Mouse (Mus musculus): ENCODE data around the gene Ctla2b. TPM values are rescaled to one million over a fixed set of nuclear protein-coding genes. Genes with fewer than 3 reads are reported as not detected.
"Not testable (repeated sequence)": the region's sequence is repeated elsewhere in the genome, so short reads cannot be mapped to it uniquely, and the experiment has no call there.

The Ctla2b gene
- 4.4 and 5.2 TPM in 2 replicates for polyA plus RNA-seq (2014; fragmentation: Nextera tagmentation; extraction: Ambion mirVana)

GRCm38 (mm10) chr13:60897328-60897727, at the start of gene Ctla2b:
TSS of gene Ctla2b (minus strand) at chr13:60897447.
- ATAC-seq (ENCODE audit: low FRiP score, low TSS enrichment), result 0 out of 2 replicates have a peak, but pooled peaks have one; percentile 35
- Histone ChIP-seq H3K4me1 (ENCODE audit: control insufficient read depth, insufficient read depth, low read length) (no peaks in the 10 kb centered on the region), H3K27me3 (ENCODE audit: control insufficient read depth, insufficient read depth, low read length) (no peaks in the 10 kb centered on the region), H3K9ac (ENCODE audit: low read depth, low read length) (no peak within 1 kb of the TSS), H3K4me2 (replicated peaks; ENCODE audit: low read depth, low read length) (no peak within 1 kb of the TSS), H3K36me3 (ENCODE audit: control insufficient read depth, insufficient read depth, low read length) (no peaks in the 10 kb centered on the region), H3K4me3 (ENCODE audit: low read length) (no peak within 1 kb of the TSS), H3K27ac (ENCODE audit: low read depth, low read length) (no peak within 1 kb of the TSS), H3K9me3 (ENCODE audit: control insufficient read depth, low read length) (no peaks in the 10 kb centered on the region)
- 75% methylated on average over 3 of the region's 3 CpGs for WGBS

GRCm38 (mm10) chr13:60941884-60942283, 44.6 kb upstream of the Ctla2b start, which contains the start of gene Tpbpa:
TSS of gene Tpbpa (minus strand) at chr13:60941984.
- H3K9me3 ChIP-seq (ENCODE audit: control insufficient read depth, low read length); H3K4me1 ChIP-seq (ENCODE audit: control insufficient read depth, insufficient read depth, low read length); H3K4me2 ChIP-seq (replicated peaks; ENCODE audit: low read depth, low read length); H3K27me3 ChIP-seq (ENCODE audit: control insufficient read depth, insufficient read depth, low read length); H3K27ac ChIP-seq (ENCODE audit: low read depth, low read length); H3K4me3 ChIP-seq (ENCODE audit: low read length); H3K9ac ChIP-seq (ENCODE audit: low read depth, low read length); H3K36me3 ChIP-seq (ENCODE audit: control insufficient read depth, insufficient read depth, low read length); ATAC-seq (ENCODE audit: low FRiP score, low TSS enrichment): not testable (repeated sequence)
- 83% methylated on average over 3 of the region's 3 CpGs for WGBS

- Histone ChIP-seq H3K4me3 (ENCODE audit: low read length) (no peak within 1 kb of the TSS), H3K36me3 (ENCODE audit: control insufficient read depth, insufficient read depth, low read length) (no peaks in the 10 kb centered on the region), H3K9ac (ENCODE audit: low read depth, low read length) (no peak within 1 kb of the TSS), H3K9me3 (ENCODE audit: control insufficient read depth, low read length) (no peaks in the 10 kb centered on the region), H3K4me1 (ENCODE audit: control insufficient read depth, insufficient read depth, low read length) (no peaks in the 10 kb centered on the region), H3K4me2 (replicated peaks; ENCODE audit: low read depth, low read length) (no peak within 1 kb of the TSS), H3K27ac (ENCODE audit: low read depth, low read length) (no peak within 1 kb of the TSS), H3K27me3 (ENCODE audit: control insufficient read depth, insufficient read depth, low read length) (no peaks in the 10 kb centered on the region)
- WGBS, result 65% methylated on average over 5 of the region's 5 CpGs
- peak; percentile 28; the same call in 1 of the 2 replicates for ATAC-seq (ENCODE audit: low FRiP score, low TSS enrichment)
Measured at GRCm38 (mm10) chr13:60936500-60936901, 39.3 kb upstream of the Ctla2b start, which contains the start of the genes Gm49391 and Ctla2a. TSS of gene Gm49391 (minus strand) at chr13:60936571. TSS of gene Ctla2a (minus strand) at chr13:60936625.

GRCm38 (mm10) chr13:60935490-60935889, 38.2 kb upstream of the Ctla2b start, which contains the start of gene Gm49393:
TSS of gene Gm49393 (minus strand) at chr13:60935590.
- not testable (repeated sequence) for H3K27me3 ChIP-seq (ENCODE audit: control insufficient read depth, insufficient read depth, low read length); H3K9me3 ChIP-seq (ENCODE audit: control insufficient read depth, low read length); H3K27ac ChIP-seq (ENCODE audit: low read depth, low read length); H3K4me2 ChIP-seq (replicated peaks; ENCODE audit: low read depth, low read length); ATAC-seq (ENCODE audit: low FRiP score, low TSS enrichment); H3K4me3 ChIP-seq (ENCODE audit: low read length); H3K4me1 ChIP-seq (ENCODE audit: control insufficient read depth, insufficient read depth, low read length); H3K9ac ChIP-seq (ENCODE audit: low read depth, low read length); H3K36me3 ChIP-seq (ENCODE audit: control insufficient read depth, insufficient read depth, low read length)
- whole genome bisulfite sequencing, result 85% methylated on average over 2 of the region's 2 CpGs

- H3K27me3 ChIP-seq (ENCODE audit: control insufficient read depth, insufficient read depth, low read length); H3K9me3 ChIP-seq (ENCODE audit: control insufficient read depth, low read length); ATAC-seq (ENCODE audit: low FRiP score, low TSS enrichment); H3K4me2 ChIP-seq (replicated peaks; ENCODE audit: low read depth, low read length); H3K27ac ChIP-seq (ENCODE audit: low read depth, low read length); H3K9ac ChIP-seq (ENCODE audit: low read depth, low read length); H3K4me1 ChIP-seq (ENCODE audit: control insufficient read depth, insufficient read depth, low read length); H3K4me3 ChIP-seq (ENCODE audit: low read length); H3K36me3 ChIP-seq (ENCODE audit: control insufficient read depth, insufficient read depth, low read length): not testable (repeated sequence)
- WGBS, result 93% methylated on average over 2 of the region's 2 CpGs
Measured at GRCm38 (mm10) chr13:60904780-60905179, 7.5 kb upstream of the Ctla2b start, which contains the start of gene Tpbpb. TSS of gene Tpbpb (minus strand) at chr13:60904880.

GRCm38 (mm10) chr13:60896794-60897193, 453 bp downstream of the Ctla2b start, which contains the start of gene Gm49392:
TSS of gene Gm49392 (minus strand) at chr13:60896894.
- not testable (repeated sequence) for H3K4me2 ChIP-seq (replicated peaks; ENCODE audit: low read depth, low read length)

GRCm38 (mm10) chr13:60895406-60896160, 1.7 kb downstream of the Ctla2b start:
- H3K4me1 ChIP-seq (ENCODE audit: control insufficient read depth, insufficient read depth, low read length), result no peaks in the 10 kb centered on the region

More at GRCm38 (mm10) chr13:60896794-60897193, 453 bp downstream of the Ctla2b start, which contains the start of gene Gm49392:
- not testable (repeated sequence) for H3K27ac ChIP-seq (ENCODE audit: low read depth, low read length); H3K9me3 ChIP-seq (ENCODE audit: control insufficient read depth, low read length); ATAC-seq (ENCODE audit: low FRiP score, low TSS enrichment); H3K4me3 ChIP-seq (ENCODE audit: low read length); H3K27me3 ChIP-seq (ENCODE audit: control insufficient read depth, insufficient read depth, low read length); H3K9ac ChIP-seq (ENCODE audit: low read depth, low read length); H3K36me3 ChIP-seq (ENCODE audit: control insufficient read depth, insufficient read depth, low read length); H3K4me1 ChIP-seq (ENCODE audit: control insufficient read depth, insufficient read depth, low read length)
- 84% methylated on average over 7 of the region's 8 CpGs for WGBS

GRCm38 (mm10) chr13:60892301-60892700, 4.9 kb downstream of the Ctla2b start:
- no peaks in the 10 kb centered on the region for H3K27me3 ChIP-seq (ENCODE audit: control insufficient read depth, insufficient read depth, low read length)
- H3K4me3 ChIP-seq (ENCODE audit: low read length), result no peak overlapping the region
- H3K9ac ChIP-seq (ENCODE audit: low read depth, low read length), result no peak overlapping the region
- H3K4me1 ChIP-seq (ENCODE audit: control insufficient read depth, insufficient read depth, low read length), result no peaks in the 10 kb centered on the region
- H3K4me2 ChIP-seq (replicated peaks; ENCODE audit: low read depth, low read length), result no peak overlapping the region
- WGBS, result 80% methylated on average over 1 of the region's 1 CpGs
- H3K36me3 ChIP-seq (ENCODE audit: control insufficient read depth, insufficient read depth, low read length), result no peaks in the 10 kb centered on the region
- no peaks in the 10 kb centered on the region for H3K9me3 ChIP-seq (ENCODE audit: control insufficient read depth, low read length)
- H3K27ac ChIP-seq (ENCODE audit: low read depth, low read length), result no peak overlapping the region
- no peak for ATAC-seq (ENCODE audit: low FRiP score, low TSS enrichment)

More at GRCm38 (mm10) chr13:60895406-60896160, 1.7 kb downstream of the Ctla2b start:
- Histone ChIP-seq H3K27ac (ENCODE audit: low read depth, low read length) (no peak overlapping the region), H3K9me3 (ENCODE audit: control insufficient read depth, low read length) (no peaks in the 10 kb centered on the region), H3K4me2 (replicated peaks; ENCODE audit: low read depth, low read length) (no peak overlapping the region), H3K4me3 (ENCODE audit: low read length) (no peak overlapping the region), H3K9ac (ENCODE audit: low read depth, low read length) (no peak overlapping the region), H3K36me3 (ENCODE audit: control insufficient read depth, insufficient read depth, low read length) (no peaks in the 10 kb centered on the region), H3K27me3 (ENCODE audit: control insufficient read depth, insufficient read depth, low read length) (no peaks in the 10 kb centered on the region)
- no peak for ATAC-seq (ENCODE audit: low FRiP score, low TSS enrichment)

- H3K9ac ChIP-seq (ENCODE audit: low read depth, low read length), result no peak within 1 kb of the TSS
- no peaks in the 10 kb centered on the region for H3K4me1 ChIP-seq (ENCODE audit: control insufficient read depth, insufficient read depth, low read length)
- H3K4me3 ChIP-seq (ENCODE audit: low read length), result no peak within 1 kb of the TSS
- no peak within 1 kb of the TSS for H3K27ac ChIP-seq (ENCODE audit: low read depth, low read length)
- H3K9me3 ChIP-seq (ENCODE audit: control insufficient read depth, low read length), result no peaks in the 10 kb centered on the region
- no peaks in the 10 kb centered on the region for H3K27me3 ChIP-seq (ENCODE audit: control insufficient read depth, insufficient read depth, low read length)
- no peak for ATAC-seq (ENCODE audit: low FRiP score, low TSS enrichment)
- 76% methylated on average over 1 of the region's 1 CpGs for WGBS
- no peaks in the 10 kb centered on the region for H3K36me3 ChIP-seq (ENCODE audit: control insufficient read depth, insufficient read depth, low read length)
- no peak within 1 kb of the TSS for H3K4me2 ChIP-seq (replicated peaks; ENCODE audit: low read depth, low read length)
Measured at GRCm38 (mm10) chr13:60864281-60864680, 33.0 kb downstream of the Ctla2b start, which contains the start of gene 4930486L24Rik. TSS of gene 4930486L24Rik (minus strand) at chr13:60864475.
